In the genomic region with DNA sequence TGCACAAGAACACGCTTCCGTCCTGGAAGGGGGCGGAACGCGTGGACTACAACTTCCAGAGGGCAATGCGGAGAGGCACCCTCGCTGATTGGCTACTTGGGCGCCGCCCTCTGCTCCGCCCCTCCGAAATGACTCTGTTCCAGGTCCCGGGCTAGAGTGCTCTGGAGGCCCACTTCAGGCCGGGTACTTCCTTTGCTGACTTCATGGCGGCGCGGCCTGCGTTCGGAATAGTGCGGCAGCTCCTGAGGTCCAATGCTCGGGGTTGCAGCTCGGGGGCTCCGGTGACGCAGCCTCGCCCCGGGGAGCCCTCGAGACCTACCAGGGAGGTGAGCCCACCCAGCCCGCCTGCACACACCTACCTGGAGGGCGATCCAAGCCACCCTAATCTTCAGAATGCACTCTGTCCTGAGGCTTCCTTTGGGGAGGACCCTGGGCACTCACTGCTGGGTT, we compare ENCODE assay signal across 8 mouse cellular contexts. TPM values are rescaled to one million over a fixed set of nuclear protein-coding genes. Genes with fewer than 3 reads are reported as not detected.
DNase-seq lines count a peak whose midpoint lies in the region; ATAC-seq lines count a peak whose summit lies in the region.

Mocs1 (plus strand) TSS at position 124 of the 450 bp plus-strand sequence.

- peak; percentile 98 for DNase-seq in adipocyte (ENCODE audit: low spot score)
- DNase-seq in embryo, embryonic 10 days (ENCODE audit: low spot score), result peak; percentile 98
- DNase-seq in gastrocnemius, postnatal 14 days, result peak; percentile 96
- peak; percentile 92 to 96 for DNase-seq in left cerebral cortex, postnatal 10 days (ENCODE audit: extremely low spot score in 1 of 2, low spot score in 2 of 2)
- peak; percentile 93 for DNase-seq in right cerebral cortex, postnatal 25 days
- peak; percentile 91 to 95 for DNase-seq in urinary bladder, postnatal 4 days (ENCODE audit: low spot score in 2 of 2)

- peak; percentile 100 for ATAC-seq in inflammation-experienced regulatory T-cells, adult 6 months
- peak; percentile 97 for ATAC-seq in megakaryocyte-erythroid progenitor cell, adult 5-6 weeks (replicated peaks; ENCODE audit: low FRiP score, low TSS enrichment, poor library complexity, severe bottlenecking)

- intact Hi-C loops in gastrocnemius, postnatal 14 days (cut with DNase I; ENCODE audit: low total_unique reads), result no loop called here
- intact Hi-C loops in left cerebral cortex, postnatal 10 days (cut with DNase I), result no loop called here

RNA-seq across cellular contexts. Expression of gene Mocs1, which starts in this region (rescaled TPM):
- 10 to 100 TPM; 12.3 to 18.7 TPM for total RNA-seq in gastrocnemius, postnatal 14 days (2021)
- polyA plus RNA-seq in inflammation-experienced regulatory T-cells, adult 6 months (2017; shearing (Covaris generic)), result 10 to 100 TPM in 1 of 3 experiments, 1 to 10 TPM in 2; 9.1 to 14.6 (median 9.5) TPM
- 10 to 100 TPM; 10.6 to 11.5 TPM for total RNA-seq in left cerebral cortex, postnatal 10 days (2021)
- total RNA-seq in megakaryocyte-erythroid progenitor cell, adult 5-6 weeks (2014; fragmentation: Nextera tagmentation), result 36.2 and 50.2 TPM in 2 replicates
- total RNA-seq in megakaryocyte-erythroid progenitor cell, adult 5-6 weeks (2017), result 8.9 and 9.4 TPM in 2 replicates

Comparison
In these comparisons a context has a peak if more than half of its experiments do, and no peak if none do; other contexts are left out.
1. Peak in every context shown above with its lines: DNase-seq and ATAC-seq.